Mouse (Mus musculus) hindbrain, embryonic 12.5 days (tissue): Measurements from ENCODE around the gene Cnn2. TPM values are rescaled to one million over a fixed set of nuclear protein-coding genes. Genes with fewer than 3 reads are reported as not detected.
A peak's percentile ranks its signal among the peaks of the same experiment; 100 is the strongest.
"Not testable (repeated sequence)": the region's sequence is repeated elsewhere in the genome, so short reads cannot be mapped to it uniquely, and the experiment has no call there.

Source experiments
- ATAC-seq: fragments of 200-750 bp; cut with Nextera tagmentation; 2 replicates; pipeline ENCODE4 v1.8.0; 2017; ENCODE audit warnings: moderate TSS enrichment; ENCODE audit not compliant: low FRiP score
- H3K27ac ChIP-seq: fragments of 300-500 bp; sonication (generic); 2 replicates; pipeline ENCODE4 v1.5.1; 2016; ENCODE audit warnings: mild to moderate bottlenecking
- H3K27me3 ChIP-seq: fragments of 300-500 bp; sonication (generic); 2 replicates; pipeline ENCODE4 v1.6.1; 2016; ENCODE audit warnings: mild to moderate bottlenecking
- H3K36me3 ChIP-seq: fragments of 300-500 bp; sonication (generic); 2 replicates; pipeline ENCODE4 v1.6.1; 2016; ENCODE audit warnings: mild to moderate bottlenecking
- H3K4me1 ChIP-seq: fragments of 300-500 bp; sonication (generic); 2 replicates; pipeline ENCODE4 v1.6.1; 2016
- H3K4me2 ChIP-seq: fragments of 300-500 bp; sonication (generic); replicated peaks from 2 replicates; pipeline ENCODE4 v1.6.1; 2016; ENCODE audit warnings: mild to moderate bottlenecking
- H3K4me3 ChIP-seq: fragments of 300-500 bp; sonication (generic); 2 replicates; pipeline ENCODE4 v1.5.1; 2016; ENCODE audit warnings: mild to moderate bottlenecking
- H3K9ac ChIP-seq: fragments of 300-500 bp; sonication (generic); 2 replicates; pipeline ENCODE4 v1.6.1; 2016; ENCODE audit warnings: mild to moderate bottlenecking, moderate library complexity
- H3K9me3 ChIP-seq: fragments of 300-500 bp; sonication (generic); replicated peaks from 2 replicates; pipeline ENCODE4 v1.6.1; 2016; ENCODE audit warnings: mild to moderate bottlenecking
- WGBS: fragments of 180-500 bp; shearing (Covaris S2); methylation state at CpG from one replicate; pipeline ENCODE4 v1.1.7; 2016; 5-methylcytosine and 5-hydroxymethylcytosine counted together
- polyA plus RNA-seq: library from polyadenylated mRNA; unstranded; fragments of >200 nt; fragmentation: Nextera tagmentation; extraction: Ambion mirVana; gene quantifications from 2 replicates; pipeline ENCODE4 v1.2.1, GENCODE M21; 2016

The Cnn2 gene
- polyA plus RNA-seq, 1 experiment from 2014 or later: 178 TPM

- Histone ChIP-seq H3K9me3 (no peaks in the 10 kb centered on the region), H3K4me2 (no peak overlapping the region), H3K4me3 (no peak overlapping the region), H3K36me3 (peaks cover 38% of the 10 kb centered on the region), H3K9ac (no peak overlapping the region), H3K27me3 (no peaks in the 10 kb centered on the region), H3K4me1 (peaks cover 18% of the 10 kb centered on the region), H3K27ac (0 out of 2 replicates have a peak overlapping the region, but pooled peaks have one; percentile 44)
- WGBS: 97% methylated on average over 5 of the region's 5 CpGs
- ATAC-seq: no peak
These were observed 47.3 kb downstream of the Cnn2 start for GRCm38 (mm10) chr10:80035686-80036085.

DNA sequence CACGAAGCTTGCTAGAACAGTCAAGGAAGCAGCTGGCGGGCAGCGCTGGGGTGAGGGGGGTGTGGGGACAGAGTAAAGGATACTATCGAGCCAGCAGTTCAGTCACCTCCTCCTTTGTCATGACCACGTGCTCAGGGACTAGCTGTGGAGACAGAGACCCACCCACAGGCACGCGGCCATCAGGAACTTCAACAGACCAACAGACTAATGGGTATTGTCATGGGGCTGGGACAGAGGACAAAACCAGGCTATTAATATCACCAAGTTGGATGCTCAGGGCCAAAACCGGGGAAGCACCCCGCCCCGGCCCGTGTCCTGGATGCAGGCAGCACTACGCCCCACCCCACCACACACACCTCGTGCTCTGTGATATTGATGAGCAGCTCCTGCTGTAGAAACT, 48.4 kb downstream of the Cnn2 start:
- WGBS: 95% methylated on average over 13 of the region's 13 CpGs
- no peak overlapping the region for H3K4me2 ChIP-seq
- no peaks in the 10 kb centered on the region for H3K27me3 ChIP-seq
- H3K36me3 ChIP-seq: peaks cover 38% of the 10 kb centered on the region
- H3K9ac ChIP-seq: peak overlapping the region; percentile 13; the same call in 1 of the 2 replicates
- no peak overlapping the region for H3K4me3 ChIP-seq
- H3K27ac ChIP-seq: no peak overlapping the region
- ATAC-seq: no peak
- no peaks in the 10 kb centered on the region for H3K9me3 ChIP-seq
- H3K4me1 ChIP-seq: peaks cover 18% of the 10 kb centered on the region

DNA sequence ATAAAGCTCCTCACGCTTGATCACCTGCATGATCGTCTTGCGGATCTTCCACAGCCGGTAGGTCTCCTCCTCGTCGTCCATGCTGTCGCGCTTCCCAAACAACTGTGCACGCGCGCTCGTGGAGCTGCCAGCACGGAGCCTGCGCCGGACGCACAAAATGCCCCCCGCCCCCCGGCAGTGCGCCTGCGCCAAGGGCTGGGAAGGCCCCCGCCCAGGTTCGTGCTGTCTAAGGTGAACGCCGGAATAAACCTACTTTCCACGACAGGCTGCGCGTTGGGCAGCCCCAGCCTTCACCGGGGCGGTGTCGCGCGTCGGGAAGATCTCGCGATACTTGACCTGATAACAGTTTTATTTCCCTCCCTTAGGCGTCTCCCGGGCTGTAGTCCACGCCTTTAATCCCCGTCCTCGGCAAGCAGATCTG, 51.2 kb downstream of the Cnn2 start, which contains the start of gene Polr2e:
Polr2e (minus strand) TSS at position 237 of the 421 bp plus-strand sequence.
- WGBS: under 1% methylated on average over 40 of the region's 40 CpGs

GRCm38 (mm10) chr10:80041409-80042060, 53.2 kb downstream of the Cnn2 start:
- H3K4me1 ChIP-seq: peaks cover 21% of the 10 kb centered on the region
- H3K4me2 ChIP-seq, H3K9me3 ChIP-seq, H3K9ac ChIP-seq, H3K4me3 ChIP-seq, H3K27me3 ChIP-seq, ATAC-seq, H3K27ac ChIP-seq: not testable (repeated sequence)
- WGBS: 85% methylated on average over 8 of the region's 8 CpGs
- H3K36me3 ChIP-seq: peaks cover 16% of the 10 kb centered on the region

More for the DNA sequence above, 51.2 kb downstream of the Cnn2 start, which contains the start of gene Polr2e:
- H3K9ac ChIP-seq: peak within 1 kb of the TSS; percentile 81
- no peaks in the 10 kb centered on the region for H3K9me3 ChIP-seq
- peak; percentile 96 for ATAC-seq
- peaks cover 21% of the 10 kb centered on the region for H3K4me1 ChIP-seq
- peak within 1 kb of the TSS; percentile 67 for H3K4me2 ChIP-seq
- peak within 1 kb of the TSS; percentile 30; the same call in 1 of the 2 replicates for H3K27ac ChIP-seq
- H3K4me3 ChIP-seq: peak within 1 kb of the TSS; percentile 81
- no peaks in the 10 kb centered on the region for H3K27me3 ChIP-seq
- peaks cover 36% of the 10 kb centered on the region for H3K36me3 ChIP-seq

- Histone ChIP-seq H3K27me3 (peaks cover 7% of the 10 kb centered on the region; the same call in 1 of the 2 replicates), H3K36me3 (no peaks in the 10 kb centered on the region), H3K9me3 (no peaks in the 10 kb centered on the region), H3K27ac (peak overlapping the region; percentile 79), H3K4me3 (no peak overlapping the region), H3K9ac (peak overlapping the region; percentile 35; the same call in 1 of the 2 replicates), H3K4me2 (no peak overlapping the region), H3K4me1 (peaks cover 24% of the 10 kb centered on the region)
- WGBS: 17% methylated on average over 4 of the region's 4 CpGs
- no peak for ATAC-seq
These were observed 55.7 kb downstream of the Cnn2 start for GRCm38 (mm10) chr10:80044087-80044486.

DNA sequence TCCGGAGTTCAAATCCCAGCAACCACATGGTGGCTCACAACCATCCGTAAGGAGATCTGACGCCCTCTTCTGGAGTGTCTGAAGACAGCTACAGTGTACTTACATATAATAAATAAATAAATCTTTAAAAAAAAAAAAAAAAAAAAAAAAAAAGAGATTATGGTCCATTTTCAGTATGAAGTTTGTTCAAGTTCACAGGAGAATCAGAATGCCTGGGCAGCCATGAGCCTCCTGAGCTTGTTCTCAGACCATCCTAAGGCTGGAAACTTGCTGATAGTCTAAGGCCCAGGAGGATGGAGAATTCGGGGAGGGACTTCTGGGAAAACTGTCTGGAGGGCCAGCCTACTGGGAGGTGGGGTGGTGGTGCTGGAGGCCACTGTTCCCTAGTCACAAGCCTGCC, 57.0 kb downstream of the Cnn2 start:
- not testable (repeated sequence) for ATAC-seq, H3K9me3 ChIP-seq, H3K27ac ChIP-seq, H3K27me3 ChIP-seq, H3K36me3 ChIP-seq, H3K4me3 ChIP-seq, H3K4me2 ChIP-seq, H3K9ac ChIP-seq
- peaks cover 21% of the 10 kb centered on the region for H3K4me1 ChIP-seq
- WGBS: 93% methylated on average over 4 of the region's 4 CpGs

Other genes with a start within 250 kb of the Cnn2 start
- 42.7 and 47.5 TPM in 2 replicates for gene Polrmt, start 242.0 kb upstream of the Cnn2 start, polyA plus RNA-seq
- gene Fgf22, start 233.5 kb upstream of the Cnn2 start, polyA plus RNA-seq: 0.42 and 0.72 TPM in 2 replicates
- gene Rnf126, start 221.6 kb upstream of the Cnn2 start, polyA plus RNA-seq: 103 and 108 TPM in 2 replicates
- gene Fstl3, start 211.3 kb upstream of the Cnn2 start, polyA plus RNA-seq: 2.3 and 2.7 TPM in 2 replicates
- 0.23 and 0.30 TPM in 2 replicates for gene Prss57, start 197.6 kb upstream of the Cnn2 start, polyA plus RNA-seq
- 189 and 198 TPM in 2 replicates for gene Palm, start 195.0 kb upstream of the Cnn2 start, polyA plus RNA-seq
- gene Misp, start 167.6 kb upstream of the Cnn2 start, polyA plus RNA-seq: 1.3 and 2.1 TPM in 2 replicates
- gene Ptbp1, start 134.2 kb upstream of the Cnn2 start, polyA plus RNA-seq: 201 and 211 TPM in 2 replicates
- 11.8 and 14.1 TPM in 2 replicates for gene Prtn3, start 114.1 kb upstream of the Cnn2 start, polyA plus RNA-seq
- gene Plppr3, start 114.0 kb upstream of the Cnn2 start, polyA plus RNA-seq: 289 and 290 TPM in 2 replicates
- 0.56 TPM in 1 of 2 replicates, not detected in the other for gene Elane, start 102.3 kb upstream of the Cnn2 start, polyA plus RNA-seq
- gene Cfd, start 97.7 kb upstream of the Cnn2 start, polyA plus RNA-seq: not detected in 2 replicates
- gene Med16, start 79.7 kb upstream of the Cnn2 start, polyA plus RNA-seq: 63.3 and 70.0 TPM in 2 replicates
- 25.5 and 54.9 TPM in 2 replicates for gene Gm26602, start 77.7 kb upstream of the Cnn2 start, polyA plus RNA-seq
- 1.2 and 1.6 TPM in 2 replicates for gene Kiss1r, start 71.6 kb upstream of the Cnn2 start, polyA plus RNA-seq
- gene R3hdm4, start 67.4 kb upstream of the Cnn2 start, polyA plus RNA-seq: 173 and 184 TPM in 2 replicates
- gene Arid3a, start 61.5 kb upstream of the Cnn2 start, polyA plus RNA-seq: 4.7 and 5.3 TPM in 2 replicates
- 89.4 and 100 TPM in 2 replicates for gene Wdr18, start 28.4 kb upstream of the Cnn2 start, polyA plus RNA-seq
- 0.23 and 0.44 TPM in 2 replicates for gene Grin3b, start 17.9 kb upstream of the Cnn2 start, polyA plus RNA-seq
- 23.1 and 25.5 TPM in 2 replicates for gene Tmem259, start 4.3 kb upstream of the Cnn2 start, polyA plus RNA-seq
- 6.9 and 7.7 TPM in 2 replicates for gene Abca7, start 7.9 kb downstream of the Cnn2 start, polyA plus RNA-seq
- gene Arhgap45, start 28.1 kb downstream of the Cnn2 start, polyA plus RNA-seq: 8.7 and 8.9 TPM in 2 replicates
- 163 and 171 TPM in 2 replicates for gene Polr2e, start 51.2 kb downstream of the Cnn2 start, polyA plus RNA-seq
- 449 and 484 TPM in 2 replicates for gene Gpx4, start 58.6 kb downstream of the Cnn2 start, polyA plus RNA-seq
- 15.1 TPM in 2 replicates for gene Sbno2, start 117.0 kb downstream of the Cnn2 start, polyA plus RNA-seq
- gene Stk11, start 127.2 kb downstream of the Cnn2 start, polyA plus RNA-seq: 13.1 and 16.1 TPM in 2 replicates
- 351 and 385 TPM in 2 replicates for gene Atp5d, start 150.0 kb downstream of the Cnn2 start, polyA plus RNA-seq
- 18.4 and 22.3 TPM in 2 replicates for gene Cbarp, start 152.3 kb downstream of the Cnn2 start, polyA plus RNA-seq
- gene Midn, start 159.7 kb downstream of the Cnn2 start, polyA plus RNA-seq: 42.1 and 54.5 TPM in 2 replicates
- 235 and 271 TPM in 2 replicates for gene Cirbp, start 177.4 kb downstream of the Cnn2 start, polyA plus RNA-seq
- 12.0 and 13.3 TPM in 2 replicates for gene 1600002K03Rik, start 184.4 kb downstream of the Cnn2 start, polyA plus RNA-seq
- gene Efna2, start 190.9 kb downstream of the Cnn2 start, polyA plus RNA-seq: 49.3 and 50.5 TPM in 2 replicates
- 50.0 and 58.8 TPM in 2 replicates for gene Mum1, start 237.8 kb downstream of the Cnn2 start, polyA plus RNA-seq